Mouse (Mus musculus) frontal cortex, adult (tissue): ENCODE measurements around the gene Camk1d.
"Not testable (repeated sequence)": the region's sequence is repeated elsewhere in the genome, so short reads cannot be mapped to it uniquely, and the experiment has no call there.

Experiments used
- ATAC-seq: cut with Nextera tagmentation; 2 replicates; pipeline ENCODE4 v1.9.2; 2017; ENCODE audit warnings: mild to moderate bottlenecking, moderate library complexity, mixed read lengths; ENCODE audit not compliant: low TSS enrichment

Gene Camk1d

DNA sequence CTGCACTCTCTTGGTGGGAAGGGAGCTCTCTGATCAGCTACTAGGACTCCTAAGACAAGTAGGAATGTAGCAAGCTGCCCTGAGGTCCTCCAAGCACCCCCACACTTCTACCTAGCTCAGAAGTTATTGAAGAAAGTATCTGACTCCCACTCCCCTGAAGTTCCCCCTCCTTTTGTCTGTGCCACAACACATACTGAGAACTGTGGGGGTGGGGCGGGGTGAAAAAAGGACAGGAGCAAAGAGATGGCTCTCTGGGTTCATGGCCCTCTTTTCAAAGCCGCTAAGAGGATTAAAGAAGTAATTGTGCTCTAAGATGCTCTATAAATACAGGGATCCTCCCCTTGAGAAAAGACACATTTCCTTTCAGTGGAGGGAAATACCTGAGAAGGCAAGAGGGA is 100.0 kb downstream of the Camk1d start:
- ATAC-seq = no peak

- 0 out of 2 replicates have a peak, but pooled peaks have one; percentile 27 for ATAC-seq
Observed at GRCm38 (mm10) chr2:5613651-5614307, 100.5 kb downstream of the Camk1d start.

GRCm38 (mm10) chr2:5611601-5612000 is 102.7 kb downstream of the Camk1d start:
- no peak for ATAC-seq

- no peak for ATAC-seq
Observed at GRCm38 (mm10) chr2:5610521-5610920, 103.8 kb downstream of the Camk1d start.

DNA sequence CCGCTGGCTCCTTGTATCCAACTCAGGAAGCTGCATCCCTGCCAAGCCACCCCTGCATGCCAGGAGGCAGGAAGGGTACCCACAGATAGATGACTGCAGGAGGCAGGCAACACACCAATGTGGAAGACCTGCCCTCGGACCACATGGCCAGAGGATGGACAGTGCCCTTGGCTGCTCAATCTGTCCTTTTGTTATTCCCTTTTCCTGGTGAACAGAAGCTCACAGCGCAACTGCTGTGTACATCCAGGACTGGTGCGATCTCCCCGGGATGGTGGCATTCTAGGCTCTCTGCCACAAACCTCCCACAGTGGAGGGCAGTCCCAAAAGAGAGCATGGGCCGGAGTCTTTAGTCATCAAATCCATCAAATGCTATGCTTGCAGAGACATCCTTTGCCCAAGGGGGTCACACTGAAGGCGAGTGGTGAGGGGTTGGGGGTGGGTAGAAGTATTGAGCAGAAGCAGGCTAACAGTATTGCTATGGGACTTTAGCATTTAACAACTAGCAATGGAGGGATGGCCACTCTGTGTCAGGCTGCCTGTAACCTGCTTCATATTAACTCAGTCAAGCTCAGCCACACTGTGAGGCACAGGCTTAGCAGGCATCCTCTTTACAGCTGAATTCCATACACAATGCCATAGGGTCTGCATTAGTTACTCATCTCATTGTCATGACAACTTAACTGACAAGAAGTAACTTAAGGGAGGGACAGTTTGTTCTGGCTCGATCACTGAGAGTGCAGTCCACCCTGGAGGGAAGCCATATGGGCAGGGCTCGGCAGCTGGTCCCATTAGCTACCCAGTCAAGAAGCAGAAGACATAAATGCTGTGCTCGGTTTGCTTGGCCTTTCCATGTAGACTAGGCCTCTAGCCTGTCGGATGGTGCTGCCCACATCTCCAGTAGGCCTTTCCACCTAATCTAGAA is 106.1 kb downstream of the Camk1d start:
- peak; percentile 71 for ATAC-seq

GRCm38 (mm10) chr2:5605849-5606248 is 108.5 kb downstream of the Camk1d start:
- no peak for ATAC-seq

- no peak for ATAC-seq
Observed at GRCm38 (mm10) chr2:5602044-5602443, 112.3 kb downstream of the Camk1d start.

GRCm38 (mm10) chr2:5601243-5601642 is 113.1 kb downstream of the Camk1d start:
- not testable (repeated sequence) for ATAC-seq

DNA sequence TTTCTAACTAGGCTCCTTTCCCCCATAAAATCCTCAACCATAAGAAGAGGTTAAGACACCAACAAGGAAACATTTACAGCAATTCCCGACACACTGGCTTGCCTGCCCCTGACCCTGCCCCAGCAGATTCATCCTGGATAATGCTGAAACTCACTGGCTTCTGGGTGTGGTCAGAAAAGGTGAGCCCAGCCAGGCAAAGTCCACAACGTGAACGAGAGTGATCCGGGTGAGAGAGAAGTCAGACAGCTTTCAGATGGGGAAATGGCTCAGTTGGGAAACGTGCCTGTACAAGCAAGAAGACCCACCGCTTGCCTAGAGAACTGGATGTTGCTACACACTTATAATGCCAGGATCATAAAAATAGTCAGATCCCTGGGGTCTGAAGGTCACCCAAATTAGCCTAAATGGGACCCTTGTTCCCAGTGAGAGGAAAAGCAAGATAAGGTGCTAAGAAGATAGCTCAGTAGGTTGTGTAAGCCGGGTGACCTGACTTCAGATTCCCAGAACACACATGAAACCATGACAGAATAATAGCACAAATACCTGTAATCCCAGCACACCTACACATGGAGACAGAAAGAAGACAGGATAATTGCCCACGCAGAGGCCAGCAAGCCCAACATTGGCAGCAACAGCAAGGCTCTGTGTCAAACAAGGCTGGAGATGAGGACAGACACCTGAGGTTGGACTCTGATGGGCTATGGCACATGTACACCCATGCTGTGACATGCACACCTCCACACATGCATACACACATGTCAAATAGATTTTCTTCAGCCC is 113.9 kb downstream of the Camk1d start:
- ATAC-seq = no peak

GRCm38 (mm10) chr2:5599713-5600112 is 114.6 kb downstream of the Camk1d start:
- no peak for ATAC-seq

DNA sequence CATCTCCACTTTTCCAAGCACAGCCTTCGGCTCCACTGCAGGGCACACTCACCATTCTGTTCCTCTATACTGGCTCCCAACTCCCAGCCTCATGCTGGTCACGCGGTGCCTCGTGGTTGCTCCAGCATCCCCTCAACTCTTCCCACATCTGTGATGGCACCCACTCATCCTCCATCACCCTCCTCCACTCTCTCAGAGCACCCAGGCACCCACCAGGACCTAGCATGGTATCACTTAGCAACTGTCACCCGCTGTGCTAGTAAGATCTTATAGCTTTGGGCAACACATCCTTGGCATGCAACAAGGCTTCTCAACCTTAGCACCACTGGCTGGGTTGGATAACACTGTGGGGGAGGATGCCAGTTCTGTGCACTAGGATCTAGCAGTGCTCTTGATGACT is 115.8 kb downstream of the Camk1d start:
- ATAC-seq = peak; percentile 44

- ATAC-seq = peak; percentile 58
Observed at GRCm38 (mm10) chr2:5596882-5597281, 117.4 kb downstream of the Camk1d start.

DNA sequence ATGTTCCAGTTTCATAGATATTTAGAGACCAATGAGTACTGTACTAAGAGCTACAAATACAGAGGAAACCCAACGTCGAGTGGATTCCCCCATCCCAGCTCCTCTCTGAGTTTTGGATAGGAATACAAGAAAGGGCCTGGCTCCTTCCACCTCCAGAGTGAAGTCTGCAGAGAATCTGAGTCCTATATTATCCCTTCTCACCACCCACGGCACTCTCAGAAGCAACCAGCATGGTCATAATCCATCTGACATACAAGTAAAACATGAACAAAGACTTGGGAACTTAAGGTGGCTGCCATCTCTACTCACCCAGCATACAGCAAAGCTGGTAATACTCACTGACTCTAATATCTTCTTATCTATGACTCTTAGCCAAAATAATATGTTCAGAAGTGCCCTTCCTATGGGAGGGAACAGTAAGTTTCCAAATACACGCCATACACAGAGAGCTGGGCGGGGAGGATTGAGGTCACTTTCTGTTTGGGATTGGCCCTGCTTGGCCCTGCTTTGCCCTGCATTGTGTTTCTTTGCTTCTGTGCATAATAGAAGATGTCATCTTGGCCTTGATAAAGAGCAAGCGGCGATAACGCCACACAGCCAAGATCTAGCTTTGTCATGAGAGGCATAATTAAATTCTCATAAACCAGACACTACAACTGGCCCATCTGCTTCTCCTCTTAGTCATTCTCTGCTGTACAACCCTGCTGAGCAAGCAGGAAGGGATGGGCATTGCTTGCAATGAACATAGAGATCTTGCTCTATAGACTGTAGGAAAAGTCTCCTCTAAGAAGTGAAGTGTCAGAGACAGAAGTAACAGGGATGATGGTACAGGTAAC is 118.7 kb downstream of the Camk1d start:
- ATAC-seq = peak; percentile 66

DNA sequence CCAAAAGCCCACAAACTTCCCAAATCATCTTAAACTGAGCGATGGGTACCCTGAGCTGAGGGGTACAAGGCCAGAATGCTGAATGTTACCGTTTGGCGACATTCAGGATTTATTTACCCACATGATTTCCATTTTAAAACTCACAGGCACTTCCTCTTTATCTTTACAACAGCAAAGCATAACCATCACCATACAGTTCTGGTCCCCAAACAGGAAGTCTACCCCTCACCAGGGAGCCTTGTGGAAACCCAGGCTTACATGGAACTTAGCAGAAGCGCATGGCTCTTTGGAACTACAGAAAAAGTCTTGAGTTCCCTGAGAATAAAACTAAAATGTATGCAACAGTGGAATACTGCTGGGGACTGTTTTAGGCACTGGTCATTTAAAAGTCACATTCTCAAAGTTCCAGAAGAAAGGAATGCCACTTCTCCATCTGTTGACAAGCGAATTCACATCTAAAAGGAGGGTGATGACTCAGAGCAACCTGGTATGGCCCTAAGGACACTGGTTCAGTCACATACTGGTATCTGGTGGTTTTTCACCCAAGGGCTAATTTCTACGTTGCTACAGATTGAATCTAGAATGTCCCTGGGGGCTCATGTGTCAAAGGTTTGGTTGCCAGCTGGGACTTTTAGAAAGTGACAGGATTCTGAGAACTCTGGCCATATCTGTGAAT is 121.7 kb downstream of the Camk1d start:
- ATAC-seq = no peak

GRCm38 (mm10) chr2:5590074-5590473 is 124.2 kb downstream of the Camk1d start:
- no peak for ATAC-seq

- peak; percentile 69; the same call in 1 of the 2 replicates for ATAC-seq
Observed at GRCm38 (mm10) chr2:5589163-5589562, 125.2 kb downstream of the Camk1d start.

DNA sequence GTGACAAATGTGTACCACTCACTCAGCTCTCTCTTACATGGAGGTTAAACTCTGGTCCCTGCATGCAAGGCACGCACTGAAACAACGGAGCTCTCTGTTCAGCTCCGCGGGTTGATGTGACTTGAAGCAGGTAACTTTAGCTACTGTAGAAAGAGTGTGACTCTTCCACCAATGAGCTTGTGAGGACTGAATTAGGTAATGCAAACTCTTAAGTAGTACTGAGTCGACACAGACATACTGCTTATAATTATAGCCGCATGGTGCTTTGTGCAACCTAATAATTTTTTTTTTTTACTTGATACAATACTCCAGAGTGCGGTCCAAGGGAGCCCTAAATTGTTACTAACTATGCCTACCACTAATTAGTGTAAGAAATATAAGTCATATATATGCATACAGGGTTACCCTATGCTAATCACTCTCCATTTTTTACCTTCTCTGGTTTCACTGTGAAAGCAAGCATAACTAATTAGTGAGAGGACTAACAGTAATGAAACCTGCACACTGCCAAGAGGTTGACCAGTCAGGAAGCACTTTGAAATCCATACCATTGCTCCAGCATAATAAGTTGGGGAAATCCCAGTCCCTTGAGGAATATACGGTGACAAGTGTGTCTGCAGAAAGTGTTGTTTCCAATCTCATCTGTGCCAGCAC is 125.9 kb downstream of the Camk1d start:
- no peak for ATAC-seq

- peak; percentile 59; the same call in 1 of the 2 replicates for ATAC-seq
Observed at GRCm38 (mm10) chr2:5584318-5585027, 129.8 kb downstream of the Camk1d start.

- ATAC-seq = 0 out of 2 replicates have a peak, but pooled peaks have one; percentile 20
Observed at GRCm38 (mm10) chr2:5579391-5579790, 134.9 kb downstream of the Camk1d start.
